Mouse (Mus musculus) hindbrain, embryonic 11.5 days (tissue): ENCODE data around the gene Tet3. TPM values are rescaled to one million over a fixed set of nuclear protein-coding genes. Genes with fewer than 3 reads are reported as not detected.

Source experiments
- ATAC-seq: fragments of 200-750 bp; cut with Nextera tagmentation; 2 replicates; pipeline ENCODE4 v1.8.0; 2017; ENCODE audit warnings: mild to moderate bottlenecking, moderate TSS enrichment, moderate library complexity; ENCODE audit not compliant: low FRiP score
- DNase-seq: peaks from one replicate; pipeline ENCODE4 v3.0.0-alpha.2; 2015; ENCODE audit warnings: low spot score
- H3K27ac ChIP-seq: fragments of 300-500 bp; sonication (generic); 2 replicates; pipeline ENCODE4 v1.5.1; 2014; ENCODE audit warnings: mild to moderate bottlenecking, low read depth, low read length
- H3K27me3 ChIP-seq: fragments of 300-500 bp; sonication (generic); 2 replicates; pipeline ENCODE4 v1.6.1; 2014; ENCODE audit warnings: mild to moderate bottlenecking, low read length, moderate library complexity, mixed read lengths; ENCODE audit not compliant: control insufficient read depth, insufficient read depth
- H3K36me3 ChIP-seq: fragments of 300-500 bp; sonication (generic); 2 replicates; pipeline ENCODE4 v1.6.1; 2014; ENCODE audit warnings: mild to moderate bottlenecking, low read length, moderate library complexity, mixed read lengths; ENCODE audit not compliant: control insufficient read depth, insufficient read depth
- H3K4me1 ChIP-seq: fragments of 300-500 bp; sonication (generic); replicated peaks from 2 replicates; pipeline ENCODE4 v1.6.1; 2014; ENCODE audit warnings: low read length, mixed read lengths; ENCODE audit not compliant: control insufficient read depth, insufficient read depth
- H3K4me2 ChIP-seq: fragments of 300-500 bp; sonication (generic); replicated peaks from 2 replicates; pipeline ENCODE4 v1.6.1; 2014; ENCODE audit warnings: mild to moderate bottlenecking, low read depth, low read length
- H3K4me3 ChIP-seq: fragments of 300-500 bp; sonication (generic); 2 replicates; pipeline ENCODE4 v1.5.1; 2014; ENCODE audit warnings: low read depth, low read length
- H3K9ac ChIP-seq: fragments of 300-500 bp; sonication (generic); 2 replicates; pipeline ENCODE4 v1.6.1; 2014; ENCODE audit warnings: low read depth, low read length
- H3K9me3 ChIP-seq: fragments of 300-500 bp; sonication (generic); 2 replicates; pipeline ENCODE4 v1.6.1; 2016; ENCODE audit warnings: low read length; ENCODE audit not compliant: control insufficient read depth
- WGBS: fragments of 180-500 bp; shearing (Covaris S2); extraction: QIAGEN DNeasy Blood & Tissue Kit; methylation state at CpG from one replicate; pipeline ENCODE4 v1.1.7; 2014; 5-methylcytosine and 5-hydroxymethylcytosine counted together
- polyA plus RNA-seq: library from polyadenylated mRNA; unstranded; fragments of >200 nt; fragmentation: Nextera tagmentation; extraction: Ambion mirVana; gene quantifications from 2 replicates; pipeline ENCODE4 v1.2.1, GENCODE M21; 2014

Gene Tet3
- polyA plus RNA-seq, 1 experiment from 2014 or later = 55.6 TPM

DNA sequence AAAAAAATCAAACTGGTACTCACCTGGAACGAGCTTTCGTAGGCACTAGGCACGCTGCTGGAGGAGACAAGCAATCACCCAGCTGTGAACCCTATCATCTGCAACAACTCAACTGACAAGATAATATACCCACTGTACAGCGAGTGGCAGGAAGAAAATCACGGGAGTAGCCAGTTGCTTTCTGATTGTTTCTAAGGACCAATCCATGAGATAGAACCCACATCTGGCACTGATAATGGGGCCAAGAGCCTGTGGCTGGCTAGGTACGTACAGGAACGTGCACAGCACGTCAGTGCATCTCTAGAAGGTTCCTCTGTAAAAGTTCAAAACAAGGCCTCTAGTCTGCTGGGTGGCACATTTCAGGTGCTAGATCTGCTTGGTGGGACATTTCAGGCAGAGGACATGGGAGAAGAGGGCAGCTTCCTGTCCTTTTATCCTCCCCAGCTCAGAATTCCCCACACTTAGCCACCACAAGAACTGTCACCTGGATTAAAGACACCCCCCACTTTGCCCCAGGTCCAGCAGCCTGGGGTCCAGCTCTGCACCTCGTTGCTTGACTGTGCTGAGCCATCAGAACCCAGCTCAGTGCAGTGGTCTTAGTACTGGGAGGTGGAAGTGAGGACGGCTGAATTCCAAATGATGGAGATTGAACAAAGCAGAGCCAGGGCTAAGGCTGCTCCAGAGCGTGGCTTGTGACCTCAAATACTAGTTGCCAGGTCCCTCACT is 97.2 kb downstream of the Tet3 start:
- ATAC-seq (no peak), DNase-seq (no peak)
- Histone ChIP-seq H3K4me3 (no peak overlapping the region), H3K4me2 (no peak overlapping the region), H3K27ac (no peak overlapping the region), H3K27me3 (no peaks in the 10 kb centered on the region), H3K9me3 (no peaks in the 10 kb centered on the region), H3K36me3 (no peaks in the 10 kb centered on the region; the same call in 1 of the 2 replicates), H3K9ac (no peak overlapping the region), H3K4me1 (no peaks in the 10 kb centered on the region)
- 90% methylated on average over 11 of the region's 11 CpGs for WGBS

DNA sequence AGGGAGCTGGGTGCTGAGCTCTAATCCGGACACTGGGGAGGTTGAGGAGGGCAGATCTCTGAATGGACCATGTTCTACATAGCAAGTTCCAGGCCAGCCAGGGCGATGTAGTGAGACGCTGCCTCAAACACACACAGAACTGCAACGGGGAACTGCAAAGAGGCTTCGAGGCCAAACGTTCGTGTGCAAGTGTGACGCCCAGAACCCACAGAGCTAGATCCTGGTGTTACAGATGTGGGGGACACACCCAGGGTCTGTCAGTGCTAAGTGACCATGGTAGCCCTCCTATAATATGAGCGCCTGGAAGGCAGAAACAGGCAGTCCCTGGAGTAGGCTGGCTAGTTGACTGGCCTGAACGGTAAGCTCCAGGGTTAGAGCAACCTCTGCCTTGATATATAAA is 101.4 kb downstream of the Tet3 start:
- no peak overlapping the region for H3K9ac ChIP-seq
- no peak overlapping the region for H3K27ac ChIP-seq
- 92% methylated on average over 10 of the region's 10 CpGs for WGBS
- no peaks in the 10 kb centered on the region for H3K9me3 ChIP-seq
- no peaks in the 10 kb centered on the region for H3K27me3 ChIP-seq
- no peaks in the 10 kb centered on the region for H3K4me1 ChIP-seq
- H3K4me3 ChIP-seq = no peak overlapping the region
- H3K36me3 ChIP-seq = no peaks in the 10 kb centered on the region
- DNase-seq (no peak), ATAC-seq (no peak)
- H3K4me2 ChIP-seq = no peak overlapping the region

DNA sequence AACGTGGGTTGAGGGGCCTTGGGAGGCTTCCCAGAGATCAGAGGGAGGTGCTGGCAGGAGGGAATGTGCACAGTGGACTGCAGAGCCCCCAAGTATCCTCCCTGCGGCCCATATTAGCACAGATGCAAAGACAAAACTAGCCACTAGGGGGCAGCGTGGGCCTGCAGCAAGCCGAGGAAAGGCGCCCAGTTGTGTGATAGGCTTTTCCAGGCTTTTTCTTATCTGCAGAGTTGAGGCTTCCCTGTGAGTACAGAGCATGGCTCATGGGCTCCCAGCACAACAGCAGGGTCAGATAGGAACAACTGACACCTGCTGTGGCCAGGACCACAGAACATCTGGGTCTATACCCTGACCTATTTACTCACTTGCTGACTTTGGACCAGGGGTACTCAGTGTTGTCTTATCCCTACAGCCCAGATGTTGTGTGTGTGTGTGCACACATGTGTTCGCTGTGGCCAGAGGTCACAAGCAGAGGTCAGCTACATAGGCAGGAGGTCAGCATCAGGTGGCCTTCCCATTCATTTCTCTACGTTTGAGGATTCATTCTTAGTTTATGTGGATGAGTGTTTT is 102.2 kb downstream of the Tet3 start:
- Histone ChIP-seq H3K4me1 (no peaks in the 10 kb centered on the region), H3K36me3 (no peaks in the 10 kb centered on the region), H3K4me3 (no peak overlapping the region), H3K27ac (no peak overlapping the region), H3K9ac (no peak overlapping the region), H3K27me3 (no peaks in the 10 kb centered on the region), H3K4me2 (no peak overlapping the region), H3K9me3 (no peaks in the 10 kb centered on the region)
- WGBS = 23% methylated on average over 7 of the region's 7 CpGs
- peak; percentile 91 for DNase-seq
- peak; percentile 73; the same call in 1 of the 2 replicates for ATAC-seq

DNA sequence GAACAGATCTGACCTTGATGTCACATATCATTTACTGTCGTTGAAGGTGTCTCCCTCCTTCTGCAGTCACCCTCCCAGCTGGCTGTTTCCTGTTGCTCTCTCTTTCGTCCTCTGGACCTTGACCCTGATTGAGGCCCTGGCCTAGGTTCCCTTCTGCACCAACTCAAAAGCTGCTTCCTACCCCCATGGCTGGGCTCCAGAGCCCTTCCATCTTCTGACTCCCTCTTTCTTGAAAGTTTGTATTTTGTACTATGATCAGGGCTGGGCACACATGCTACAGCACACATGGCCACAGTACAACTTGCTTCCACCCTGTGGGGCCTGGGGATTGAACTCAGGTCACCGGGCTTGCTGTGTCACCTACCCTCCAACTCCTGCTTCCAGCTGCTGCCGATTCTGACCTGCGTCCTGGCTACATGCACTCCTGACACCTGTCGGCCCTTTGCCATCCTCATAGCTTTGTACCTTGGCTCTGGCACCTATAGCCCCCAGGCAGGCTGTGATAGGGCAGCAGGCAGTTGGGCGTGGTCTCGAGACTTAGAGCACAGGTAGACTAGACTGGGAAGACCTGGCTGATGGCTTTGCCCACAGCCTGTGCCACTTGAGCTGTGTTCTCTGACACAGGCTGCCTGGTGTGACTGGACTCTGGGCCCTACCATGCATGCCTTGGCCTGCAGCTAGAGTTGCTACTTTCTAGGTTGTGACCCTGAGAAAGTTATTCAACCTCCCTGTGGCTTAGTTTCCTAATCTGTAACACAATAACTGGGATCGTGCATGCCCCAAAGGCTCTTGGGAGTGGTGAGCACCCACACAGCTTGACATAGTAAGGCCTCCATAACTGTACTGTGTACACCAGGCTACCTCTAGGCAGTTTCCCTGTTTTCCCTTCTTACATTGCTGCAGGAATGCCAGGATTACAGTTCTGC is 103.8 kb downstream of the Tet3 start:
- Histone ChIP-seq H3K27me3 (no peaks in the 10 kb centered on the region), H3K4me1 (no peaks in the 10 kb centered on the region; the same call in 1 of the 2 replicates), H3K9me3 (no peaks in the 10 kb centered on the region), H3K4me2 (no peak overlapping the region), H3K9ac (no peak overlapping the region), H3K36me3 (no peaks in the 10 kb centered on the region), H3K4me3 (no peak overlapping the region), H3K27ac (no peak overlapping the region)
- WGBS = 83% methylated on average over 9 of the region's 9 CpGs
- no peak for DNase-seq
- no peak for ATAC-seq

DNA sequence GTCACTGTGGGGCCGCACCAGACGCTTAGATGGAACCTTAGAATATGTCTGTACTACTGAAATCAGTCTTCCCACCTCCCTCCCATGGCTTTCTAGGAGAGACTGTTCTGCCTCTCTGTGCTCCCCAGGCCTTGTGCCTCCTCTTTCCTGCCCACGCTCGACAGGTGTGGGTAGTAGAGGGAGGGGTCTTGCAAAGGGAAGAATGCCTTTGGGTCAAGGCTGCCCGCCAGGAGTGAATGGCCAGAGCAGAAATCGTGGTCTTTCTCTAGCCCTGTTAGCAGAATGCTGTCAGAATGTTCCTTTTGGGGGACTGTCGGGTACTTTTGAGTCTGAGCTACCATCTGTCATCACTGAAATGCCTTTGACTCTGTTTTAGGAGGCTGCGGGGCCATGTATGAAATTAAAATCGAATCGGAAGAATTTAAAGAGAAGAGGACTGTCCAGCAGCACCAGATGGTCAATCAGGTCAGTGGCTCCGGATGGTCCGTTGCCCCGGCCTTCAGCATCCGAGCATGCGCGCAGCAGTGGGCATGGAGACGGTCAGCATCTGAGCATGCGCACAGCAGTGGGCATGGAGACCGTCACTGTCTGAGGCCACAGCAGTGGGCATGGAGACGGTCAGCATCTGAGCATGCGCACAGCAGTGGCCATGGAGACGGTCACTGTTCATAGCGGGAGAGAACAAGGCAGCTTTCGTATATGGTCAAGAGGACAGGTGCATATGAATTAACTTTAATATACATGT is 106.0 kb downstream of the Tet3 start:
- Histone ChIP-seq H3K4me3 (no peak overlapping the region), H3K36me3 (no peaks in the 10 kb centered on the region), H3K4me2 (no peak overlapping the region), H3K9me3 (no peaks in the 10 kb centered on the region), H3K4me1 (no peaks in the 10 kb centered on the region; the same call in 1 of the 2 replicates), H3K27me3 (no peaks in the 10 kb centered on the region), H3K27ac (no peak overlapping the region), H3K9ac (no peak overlapping the region)
- WGBS = 92% methylated on average over 24 of the region's 24 CpGs
- ATAC-seq (no peak), DNase-seq (no peak)

DNA sequence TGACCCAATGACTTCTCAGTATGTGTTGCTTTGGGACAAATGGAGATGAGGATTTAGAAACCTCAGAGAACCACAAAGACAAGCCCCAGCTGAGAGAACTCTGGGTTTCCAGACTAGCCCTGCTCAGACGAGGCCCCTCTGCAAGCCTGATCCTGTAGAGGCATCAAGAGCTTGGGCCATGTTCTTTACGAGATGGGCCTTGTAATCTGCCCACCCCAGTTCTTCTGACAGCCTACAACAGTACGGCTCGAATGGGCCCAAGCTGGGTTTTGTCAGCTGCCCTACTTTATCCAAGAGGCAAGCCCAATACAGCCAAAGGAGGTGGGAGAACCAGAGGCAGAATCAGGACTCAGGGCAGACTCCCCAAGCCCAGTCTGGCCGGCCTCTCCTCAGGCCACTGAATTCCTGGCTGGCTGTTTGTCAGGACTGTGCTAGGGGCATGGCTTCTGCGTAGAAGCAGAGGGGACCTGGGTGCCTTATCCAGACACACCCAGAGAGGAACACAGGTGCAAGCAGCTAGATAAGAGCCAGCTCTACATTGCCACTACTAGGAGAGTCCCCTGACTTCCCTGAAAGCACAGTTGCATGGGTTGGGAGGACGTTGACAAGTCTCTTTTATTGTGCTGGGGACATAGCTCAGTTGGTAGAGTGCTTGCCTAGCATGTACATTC is 107.3 kb downstream of the Tet3 start:
- 88% methylated on average over 7 of the region's 7 CpGs for WGBS
- H3K36me3 ChIP-seq = no peaks in the 10 kb centered on the region
- H3K4me3 ChIP-seq = no peak overlapping the region
- no peak overlapping the region for H3K4me2 ChIP-seq
- DNase-seq (no peak), ATAC-seq (no peak)
- no peaks in the 10 kb centered on the region for H3K27me3 ChIP-seq
- no peak overlapping the region for H3K9ac ChIP-seq
- no peaks in the 10 kb centered on the region for H3K9me3 ChIP-seq
- no peak overlapping the region for H3K27ac ChIP-seq
- H3K4me1 ChIP-seq = no peaks in the 10 kb centered on the region; the same call in 1 of the 2 replicates

DNA sequence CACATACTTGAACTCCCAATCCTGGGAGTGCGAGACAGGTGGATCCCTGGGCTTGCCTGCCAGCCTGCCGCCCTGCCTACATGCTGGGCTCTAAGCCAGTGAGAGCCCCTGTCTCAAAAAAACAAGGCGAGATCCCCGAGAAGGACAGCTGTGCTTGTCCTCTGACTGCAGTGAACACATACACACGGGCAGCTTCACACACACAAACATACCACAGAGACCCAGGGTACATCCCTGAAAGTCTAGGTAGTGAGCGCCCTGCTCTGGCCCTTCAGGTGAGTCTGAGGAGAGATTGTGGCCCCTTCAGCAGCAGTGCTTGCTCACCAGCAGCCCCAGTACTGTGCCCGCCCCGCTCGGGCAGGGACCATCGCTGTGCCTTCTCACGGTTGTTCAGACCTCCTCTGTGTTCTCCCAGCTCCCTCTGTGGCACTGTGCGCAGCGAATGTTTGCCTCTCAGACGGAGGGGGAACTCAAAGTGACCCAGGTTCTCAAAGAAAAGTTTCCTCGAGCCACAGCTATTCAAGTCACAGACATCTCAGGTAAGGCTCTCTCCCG is 108.0 kb downstream of the Tet3 start:
- no peak for DNase-seq
- H3K9ac ChIP-seq = no peak overlapping the region
- ATAC-seq = no peak
- H3K36me3 ChIP-seq = no peaks in the 10 kb centered on the region
- WGBS = 92% methylated on average over 16 of the region's 16 CpGs
- no peaks in the 10 kb centered on the region; the same call in 1 of the 2 replicates for H3K4me1 ChIP-seq
- no peaks in the 10 kb centered on the region for H3K9me3 ChIP-seq
- no peaks in the 10 kb centered on the region for H3K27me3 ChIP-seq
- no peak overlapping the region for H3K4me3 ChIP-seq
- H3K27ac ChIP-seq = no peak overlapping the region
- H3K4me2 ChIP-seq = no peak overlapping the region

DNA sequence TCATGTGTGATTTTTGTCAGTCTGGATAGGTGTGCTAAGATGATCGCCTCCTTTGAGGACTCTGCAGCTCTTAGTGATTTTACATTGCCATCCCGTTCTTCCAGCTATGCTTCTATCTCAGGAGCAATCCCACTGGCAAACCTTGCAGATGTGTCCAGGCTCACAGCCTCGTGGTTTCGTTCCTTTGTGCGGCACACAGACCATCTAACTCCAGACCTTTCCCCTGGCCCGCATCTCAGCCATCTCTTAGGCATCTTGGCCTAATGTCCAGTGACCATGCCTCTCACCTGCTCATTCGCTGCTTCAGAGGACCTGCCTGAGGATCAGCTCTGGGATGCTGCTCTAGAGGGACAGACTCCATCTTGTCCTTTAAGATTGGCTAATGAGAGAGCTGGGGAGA is 108.7 kb downstream of the Tet3 start:
- Histone ChIP-seq H3K4me1 (no peaks in the 10 kb centered on the region; the same call in 1 of the 2 replicates), H3K36me3 (no peaks in the 10 kb centered on the region), H3K27ac (no peak overlapping the region), H3K4me3 (peak overlapping the region; percentile 85), H3K4me2 (peak overlapping the region; percentile 72), H3K27me3 (no peaks in the 10 kb centered on the region), H3K9me3 (no peaks in the 10 kb centered on the region), H3K9ac (peak overlapping the region; percentile 90)
- no peak for DNase-seq
- ATAC-seq = no peak
- WGBS = 87% methylated on average over 7 of the region's 7 CpGs
